Mouse (Mus musculus): ENCODE measurements around the gene 4930402F06Rik.
A peak's percentile ranks its signal among the peaks of the same experiment; 100 is the strongest.

4930402F06Rik gene

DNA sequence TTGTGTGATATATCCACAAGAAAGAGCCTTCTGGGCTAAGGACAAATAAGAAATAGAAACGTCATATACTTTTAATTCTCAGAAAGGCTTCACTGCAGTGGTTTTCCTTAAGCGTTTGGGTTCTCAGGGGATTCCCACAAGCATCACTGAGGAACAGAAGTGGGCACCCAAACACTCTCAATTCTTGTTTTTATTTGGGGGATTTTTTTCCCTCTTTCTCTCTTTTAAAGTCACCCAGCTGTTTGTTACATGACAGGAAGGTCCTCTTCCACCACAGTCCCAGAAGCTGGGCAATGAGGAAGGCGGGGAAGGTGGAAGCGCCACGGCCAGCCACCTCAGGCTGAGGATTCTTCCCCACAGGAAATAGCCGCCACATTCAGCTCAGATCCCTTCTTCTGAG lies 19.5 kb upstream of the 4930402F06Rik start:
- no peak for ATAC-seq (ENCODE audit: low TSS enrichment)

- ATAC-seq (ENCODE audit: low TSS enrichment) = no peak
Measured at GRCm38 (mm10) chr2:35412810-35413209, 15.8 kb upstream of the 4930402F06Rik start.

- no peak for ATAC-seq (ENCODE audit: low TSS enrichment)
Measured at GRCm38 (mm10) chr2:35412246-35412645, 15.3 kb upstream of the 4930402F06Rik start.

- no peak for ATAC-seq (ENCODE audit: low TSS enrichment)
Measured at GRCm38 (mm10) chr2:35411640-35412190, 14.7 kb upstream of the 4930402F06Rik start.

DNA sequence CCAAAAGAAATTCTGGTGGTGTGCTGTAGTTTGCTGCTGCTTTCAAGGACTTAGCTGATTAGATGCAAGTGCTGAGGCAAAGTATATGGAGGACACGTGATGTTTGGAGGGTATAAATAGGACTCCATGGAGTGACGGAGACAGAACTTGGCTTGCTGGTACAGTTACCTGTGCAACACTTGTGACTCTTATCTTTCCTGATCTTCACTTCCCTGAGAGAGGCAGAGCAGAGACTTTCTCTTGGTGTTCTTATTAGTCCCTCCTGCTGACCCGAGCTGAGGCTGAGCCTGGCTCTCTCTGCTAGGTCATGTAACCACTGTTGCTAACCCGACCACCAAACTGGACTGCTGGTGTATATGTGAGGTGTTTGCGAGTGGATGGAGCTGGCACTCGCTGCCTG lies 12.5 kb upstream of the 4930402F06Rik start:
- no peak for ATAC-seq (ENCODE audit: low TSS enrichment)

DNA sequence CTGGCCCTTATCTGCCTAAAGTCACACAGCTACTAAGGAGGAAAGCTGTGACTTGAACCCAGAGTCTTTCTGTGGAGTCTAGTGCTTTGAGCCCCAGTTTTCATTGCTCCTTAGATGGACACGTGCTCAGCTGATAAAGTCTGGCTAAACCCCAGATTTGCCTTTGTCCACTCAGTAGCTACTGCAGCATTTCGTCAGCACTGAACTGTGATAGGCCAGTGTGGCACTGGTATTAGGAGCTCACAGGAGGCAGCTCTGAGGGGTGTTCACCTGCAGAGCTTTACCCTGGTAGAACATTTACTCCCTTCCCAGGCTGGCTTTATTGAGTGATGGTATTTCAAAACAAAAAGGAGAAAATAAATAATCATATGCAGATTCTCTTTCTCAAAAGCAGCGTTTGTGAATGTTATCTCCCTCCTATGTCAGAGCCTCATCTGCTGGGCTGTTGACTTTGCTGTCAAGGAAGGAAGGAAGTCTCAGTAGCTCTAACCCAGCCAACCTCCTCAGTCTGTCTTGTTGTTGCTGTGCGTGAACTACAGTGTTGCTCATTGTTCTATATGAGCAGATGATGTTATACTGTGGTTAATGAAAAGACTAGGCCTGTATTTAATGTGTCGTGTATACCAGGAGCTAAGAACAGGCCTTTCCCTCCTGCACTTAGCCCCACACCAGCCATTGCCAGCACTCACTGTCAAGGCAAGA lies 11.6 kb upstream of the 4930402F06Rik start:
- no peak for ATAC-seq (ENCODE audit: low TSS enrichment)

DNA sequence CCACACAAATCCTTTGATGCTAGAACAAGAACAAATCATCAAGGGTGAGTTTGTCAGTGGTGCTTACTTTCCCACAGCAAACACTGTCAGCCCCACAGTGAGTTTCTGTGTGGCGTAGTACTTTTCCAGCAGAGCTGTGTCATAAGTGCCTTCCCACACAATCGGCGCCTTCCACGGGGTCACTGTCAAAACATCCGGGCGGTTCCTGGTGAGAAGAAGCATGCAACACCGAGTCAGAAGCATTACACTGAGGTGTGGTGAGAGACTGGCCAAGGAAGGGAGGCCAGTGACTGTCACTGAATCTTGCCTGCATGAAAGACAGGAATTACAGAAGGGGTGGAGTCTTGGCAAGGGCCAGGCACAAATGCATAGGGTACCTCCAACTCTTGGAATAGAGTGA lies 10.9 kb upstream of the 4930402F06Rik start:
- ATAC-seq (ENCODE audit: low TSS enrichment) = no peak

GRCm38 (mm10) chr2:35407266-35407665 lies 10.3 kb upstream of the 4930402F06Rik start:
- ATAC-seq (ENCODE audit: low TSS enrichment) = no peak

GRCm38 (mm10) chr2:35406611-35407010 lies 9.6 kb upstream of the 4930402F06Rik start:
- no peak for ATAC-seq (ENCODE audit: low TSS enrichment)

DNA sequence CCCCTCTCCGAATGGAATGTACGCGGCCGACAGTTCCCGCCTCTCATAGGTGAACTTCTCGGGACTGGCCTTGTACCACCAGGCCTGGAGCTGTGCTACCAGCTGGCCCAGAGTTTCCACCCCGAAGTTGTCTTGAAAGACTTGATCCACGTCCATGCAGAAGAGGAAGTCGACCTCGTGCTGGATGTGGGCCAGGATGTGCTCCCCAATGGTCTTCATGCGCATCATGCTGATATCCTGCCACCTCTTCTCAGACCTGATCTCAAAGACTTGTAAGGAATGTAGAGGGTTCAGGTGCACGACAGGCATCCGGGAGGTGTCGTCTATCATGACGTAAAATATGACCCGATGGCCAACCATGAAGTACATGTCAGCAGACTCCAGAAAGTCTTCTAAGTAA lies 5.4 kb upstream of the 4930402F06Rik start:
- no peak for ATAC-seq (ENCODE audit: low TSS enrichment)

- no peak for ATAC-seq (ENCODE audit: low TSS enrichment)
Measured at GRCm38 (mm10) chr2:35400739-35401138, 3.8 kb upstream of the 4930402F06Rik start.

DNA sequence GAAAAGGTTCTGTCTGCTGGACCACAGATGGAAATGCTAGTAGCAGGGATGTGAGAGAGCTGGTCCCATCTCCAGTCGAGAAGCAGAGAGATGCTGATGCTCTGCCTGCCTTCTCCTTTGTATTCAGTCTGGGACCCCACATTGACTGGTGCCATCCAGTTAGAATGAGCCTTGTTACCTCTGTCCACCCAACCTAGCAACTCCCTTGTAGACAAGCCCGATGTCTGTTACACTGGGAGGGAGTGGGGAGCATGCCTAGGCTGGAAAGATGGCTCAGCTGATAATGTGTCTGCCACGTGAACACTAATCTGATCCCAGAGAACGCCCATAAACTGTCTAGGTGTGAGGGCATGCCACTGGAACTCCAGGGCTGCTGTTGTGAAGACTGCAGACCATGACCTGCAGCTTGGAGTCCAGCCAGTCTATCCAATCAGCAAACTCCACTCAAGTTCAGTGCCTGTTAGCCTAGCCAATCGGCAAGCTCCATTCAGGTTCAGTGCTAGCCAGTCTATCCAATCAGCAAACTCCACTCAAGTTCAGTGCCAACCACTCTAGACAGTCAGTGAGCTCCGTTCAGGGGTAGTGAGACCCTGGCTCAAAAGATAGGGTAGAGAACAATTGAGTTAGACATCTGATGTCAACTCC lies 1.3 kb upstream of the 4930402F06Rik start:
- ATAC-seq (ENCODE audit: low TSS enrichment) = no peak

GRCm38 (mm10) chr2:35397590-35398173 lies 707 bp upstream of the 4930402F06Rik start:
- ATAC-seq (ENCODE audit: low TSS enrichment) = peak; percentile 91

- ATAC-seq (ENCODE audit: low TSS enrichment) = no peak
Measured at GRCm38 (mm10) chr2:35385441-35385871, 11.5 kb downstream of the 4930402F06Rik start.

GRCm38 (mm10) chr2:35379306-35379705 lies 17.7 kb downstream of the 4930402F06Rik start:
- ATAC-seq (ENCODE audit: low TSS enrichment) = no peak

GRCm38 (mm10) chr2:35377600-35377999 lies 19.4 kb downstream of the 4930402F06Rik start:
- no peak for ATAC-seq (ENCODE audit: low TSS enrichment)

DNA sequence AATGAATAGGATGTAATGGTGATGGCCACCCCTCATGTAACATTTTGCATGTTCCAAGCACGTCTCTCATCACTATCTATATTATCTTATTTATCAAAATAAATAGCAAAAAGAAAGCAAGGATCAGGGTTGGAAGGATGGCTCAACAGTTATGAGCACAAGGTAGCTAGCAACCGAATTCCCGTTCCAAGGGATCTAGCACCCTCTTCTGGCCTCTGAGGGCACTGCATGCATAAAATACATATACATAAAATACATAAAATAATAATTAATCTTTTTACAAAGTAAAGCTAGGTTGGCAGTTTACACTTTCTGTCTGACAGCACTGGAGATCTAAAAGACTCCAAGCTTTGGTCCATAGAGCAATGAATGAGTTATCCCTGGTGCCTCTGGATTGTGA lies 24.0 kb downstream of the 4930402F06Rik start:
- ATAC-seq (ENCODE audit: low TSS enrichment) = no peak

GRCm38 (mm10) chr2:35370686-35371085 lies 26.3 kb downstream of the 4930402F06Rik start:
- ATAC-seq (ENCODE audit: low TSS enrichment) = no peak

GRCm38 (mm10) chr2:35367629-35368028 lies 29.3 kb downstream of the 4930402F06Rik start, which contains the start of gene 4930568D16Rik:
4930568D16Rik (minus strand) TSS chr2:35367729.
- no peak for ATAC-seq (ENCODE audit: low TSS enrichment)

GRCm38 (mm10) chr2:35349184-35349583 lies 47.8 kb downstream of the 4930402F06Rik start:
- ATAC-seq (ENCODE audit: low TSS enrichment) = peak; percentile 93

DNA sequence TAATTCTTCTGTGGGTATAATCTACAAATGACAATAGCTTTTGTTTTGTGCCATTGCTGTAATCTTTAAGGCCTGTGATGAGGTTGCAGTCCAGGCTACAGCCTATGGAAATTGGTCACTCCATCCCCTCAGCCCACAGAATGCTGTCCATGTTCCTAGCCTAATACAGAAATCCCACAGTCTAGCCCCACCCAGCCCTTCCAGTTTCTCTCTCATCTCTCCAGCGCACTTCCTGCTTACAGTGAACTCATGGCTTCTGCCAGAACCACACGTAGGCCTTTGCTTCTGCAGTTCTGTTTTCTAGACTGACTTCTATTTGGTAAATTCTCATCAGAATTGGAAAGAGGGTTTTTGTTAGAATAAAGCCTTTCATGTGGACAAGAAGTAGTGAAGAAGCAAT lies 51.0 kb downstream of the 4930402F06Rik start:
- ATAC-seq (ENCODE audit: low TSS enrichment) = no peak

- ATAC-seq (ENCODE audit: low TSS enrichment) = no peak
Measured at GRCm38 (mm10) chr2:35342605-35343004, 54.4 kb downstream of the 4930402F06Rik start.

- no peak for ATAC-seq (ENCODE audit: low TSS enrichment)
Measured at GRCm38 (mm10) chr2:35338707-35339106, 58.3 kb downstream of the 4930402F06Rik start.
